Mouse (Mus musculus) mouse embryonic stem cell (cell line): ENCODE measurements around the gene R3hdml.

Experiments
- in situ Hi-C, 2 experiments: fragments of 300-500 bp; cut with MboI; formaldehyde crosslinking; loops; 1 replicate in 1 of 2; 3 replicates in 1 of 2; pipeline ENCODE4 v1.14.3; 2019 to 2020; ENCODE audit warnings: low sequenced_read_pairs in 2 of 2, low pct_unique_long_range_greater_than_20kb in 1 of 2, mixed read lengths in 1 of 2; ENCODE audit not compliant: unreplicated experiment in 1 of 2

Gene R3hdml

GRCm38 (mm10) chr2:163469711-163470110 is 22.4 kb upstream of the R3hdml start:
- in situ Hi-C loops, result no loop called here

GRCm38 (mm10) chr2:163471136-163471535 is 21.0 kb upstream of the R3hdml start:
- in situ Hi-C loops, result no loop called here

GRCm38 (mm10) chr2:163471710-163472465 is 20.2 kb upstream of the R3hdml start:
- in situ Hi-C loops, result no loop called here

- in situ Hi-C loops, result no loop called here
These were observed 19.7 kb upstream of the R3hdml start, which contains the start of gene Fitm2 for GRCm38 (mm10) chr2:163472466-163472851. Gene Fitm2 (minus strand): TSS chr2:163472629.

GRCm38 (mm10) chr2:163480191-163480825 is 11.8 kb upstream of the R3hdml start:
- in situ Hi-C loops, result no loop called here

- in situ Hi-C loops, result no loop called here
These were observed 10.5 kb upstream of the R3hdml start for GRCm38 (mm10) chr2:163481539-163482029.

- in situ Hi-C loops, result no loop called here
These were observed 4.8 kb upstream of the R3hdml start for GRCm38 (mm10) chr2:163487360-163487759.

GRCm38 (mm10) chr2:163489725-163490291 is 2.3 kb upstream of the R3hdml start:
- in situ Hi-C loops, result no loop called here

- in situ Hi-C loops, result no loop called here
These were observed 1.5 kb upstream of the R3hdml start for GRCm38 (mm10) chr2:163490656-163491055.

- in situ Hi-C loops, result no loop called here
These were observed 767 bp upstream of the R3hdml start for GRCm38 (mm10) chr2:163491351-163491750.

GRCm38 (mm10) chr2:163493031-163493430 is 913 bp downstream of the R3hdml start:
- in situ Hi-C loops, result no loop called here

- in situ Hi-C loops, result no loop called here
These were observed 1.9 kb downstream of the R3hdml start for GRCm38 (mm10) chr2:163493976-163494375.

- in situ Hi-C loops, result no loop called here
These were observed 2.3 kb downstream of the R3hdml start for GRCm38 (mm10) chr2:163494456-163494855.

GRCm38 (mm10) chr2:163502219-163502618 is 10.1 kb downstream of the R3hdml start:
- in situ Hi-C loops, result no loop called here

GRCm38 (mm10) chr2:163503191-163503590 is 11.1 kb downstream of the R3hdml start:
- in situ Hi-C loops, result no loop called here

GRCm38 (mm10) chr2:163506300-163507004 is 14.3 kb downstream of the R3hdml start, which contains the start of gene Hnf4a:
Gene Hnf4a (plus strand): TSS chr2:163506808.
- in situ Hi-C loops, result no loop called here

- in situ Hi-C loops, result no loop called here
These were observed 33.7 kb downstream of the R3hdml start for GRCm38 (mm10) chr2:163525761-163526243.

GRCm38 (mm10) chr2:163527497-163527896 is 35.4 kb downstream of the R3hdml start:
- in situ Hi-C loops, result no loop called here

GRCm38 (mm10) chr2:163530418-163530817 is 38.3 kb downstream of the R3hdml start:
- in situ Hi-C loops, result no loop called here
